Mouse (Mus musculus): ENCODE measurements around the gene Olfr1420. TPM values are rescaled to one million over a fixed set of nuclear protein-coding genes. Genes with fewer than 3 reads are reported as not detected.
"Not testable (repeated sequence)": the region's sequence is repeated elsewhere in the genome, so short reads cannot be mapped to it uniquely, and the experiment has no call there.

Olfr1420 gene
- polyA plus RNA-seq, 1 experiment from 2014 or later, result 0.06 TPM

GRCm38 (mm10) chr19:11928025-11928748 lies 41.8 kb downstream of the Olfr1420 start:
- ATAC-seq, result no peak
- no peak overlapping the region for H3K4me2 ChIP-seq (ENCODE audit: low read length)
- peaks cover 55% of the 10 kb centered on the region for H3K36me3 ChIP-seq (ENCODE audit: control insufficient read depth, insufficient read depth, low read length)
- H3K4me1 ChIP-seq (ENCODE audit: control insufficient read depth, insufficient read depth, low read length), result no peaks in the 10 kb centered on the region
- H3K9ac ChIP-seq (ENCODE audit: low read depth, low read length), result no peak overlapping the region
- H3K27ac ChIP-seq (ENCODE audit: low read length), result no peak overlapping the region
- no peaks in the 10 kb centered on the region for H3K27me3 ChIP-seq (ENCODE audit: control insufficient read depth, insufficient read depth, low read depth, low read length)
- WGBS, result 97% methylated on average over 4 of the region's 4 CpGs
- no peak overlapping the region for H3K4me3 ChIP-seq (ENCODE audit: low read depth, low read length)
- no peaks in the 10 kb centered on the region for H3K9me3 ChIP-seq (replicated peaks; ENCODE audit: control insufficient read depth, low read length, poor library complexity, severe bottlenecking)

- H3K27me3 ChIP-seq (ENCODE audit: control insufficient read depth, insufficient read depth, low read depth, low read length); H3K9me3 ChIP-seq (replicated peaks; ENCODE audit: control insufficient read depth, low read length, poor library complexity, severe bottlenecking); H3K4me3 ChIP-seq (ENCODE audit: low read depth, low read length); H3K4me1 ChIP-seq (ENCODE audit: control insufficient read depth, insufficient read depth, low read length); ATAC-seq; H3K27ac ChIP-seq (ENCODE audit: low read length); H3K4me2 ChIP-seq (ENCODE audit: low read length); H3K9ac ChIP-seq (ENCODE audit: low read depth, low read length): not testable (repeated sequence)
- WGBS, result 97% methylated on average over 8 of the region's 9 CpGs
- peaks cover 28% of the 10 kb centered on the region for H3K36me3 ChIP-seq (ENCODE audit: control insufficient read depth, insufficient read depth, low read length)
These were observed 60.1 kb downstream of the Olfr1420 start for GRCm38 (mm10) chr19:11946460-11946859.

Small RNA genes lying within 50 kb of the gene (microRNA-seq; reads per million reads assigned to microRNA genes)
- gene Mir6994, result 10.0 reads per million, percentile 31 among the genes with 10 or more reads in this experiment

Other genes starting within 250 kb of the Olfr1420 start
- gene Ms4a3, start 245.7 kb upstream of the Olfr1420 start, polyA plus RNA-seq (2015; fragmentation: Nextera tagmentation; extraction: Ambion mirVana), result not detected in 2 replicates
- not detected in 2 replicates for gene Oosp2, start 226.0 kb upstream of the Olfr1420 start, polyA plus RNA-seq (2015; fragmentation: Nextera tagmentation; extraction: Ambion mirVana)
- not detected in 2 replicates for gene Oosp1, start 195.4 kb upstream of the Olfr1420 start, polyA plus RNA-seq (2015; fragmentation: Nextera tagmentation; extraction: Ambion mirVana)
- not detected in 2 replicates for gene Oosp3, start 189.5 kb upstream of the Olfr1420 start, polyA plus RNA-seq (2015; fragmentation: Nextera tagmentation; extraction: Ambion mirVana)
- gene Gif, start 139.0 kb upstream of the Olfr1420 start, polyA plus RNA-seq (2015; fragmentation: Nextera tagmentation; extraction: Ambion mirVana), result not detected in 2 replicates
- gene Mrpl16, start 116.2 kb upstream of the Olfr1420 start, polyA plus RNA-seq (2015; fragmentation: Nextera tagmentation; extraction: Ambion mirVana), result 45.7 and 46.3 TPM in 2 replicates
- 35.9 and 40.2 TPM in 2 replicates for gene Stx3, start 67.2 kb upstream of the Olfr1420 start, polyA plus RNA-seq (2015; fragmentation: Nextera tagmentation; extraction: Ambion mirVana)
- 0.21 and 0.38 TPM in 2 replicates for gene Olfr1417, start 47.3 kb upstream of the Olfr1420 start, polyA plus RNA-seq (2015; fragmentation: Nextera tagmentation; extraction: Ambion mirVana)
- gene Olfr1418, start 25.5 kb upstream of the Olfr1420 start, polyA plus RNA-seq (2015; fragmentation: Nextera tagmentation; extraction: Ambion mirVana), result not detected in 2 replicates
- gene Olfr1419, start 11.5 kb upstream of the Olfr1420 start, polyA plus RNA-seq (2015; fragmentation: Nextera tagmentation; extraction: Ambion mirVana), result not detected in 2 replicates
- gene Patl1, start 25.8 kb downstream of the Olfr1420 start, polyA plus RNA-seq (2015; fragmentation: Nextera tagmentation; extraction: Ambion mirVana), result 15.8 and 18.5 TPM in 2 replicates
- gene Osbp, start 79.4 kb downstream of the Olfr1420 start, polyA plus RNA-seq (2015; fragmentation: Nextera tagmentation; extraction: Ambion mirVana), result 3.3 and 3.6 TPM in 2 replicates
- gene Olfr1423, start 154.8 kb downstream of the Olfr1420 start, polyA plus RNA-seq (2015; fragmentation: Nextera tagmentation; extraction: Ambion mirVana), result not detected in 2 replicates
- gene Olfr1424, start 176.1 kb downstream of the Olfr1420 start, polyA plus RNA-seq (2015; fragmentation: Nextera tagmentation; extraction: Ambion mirVana), result not detected in 2 replicates
- not detected in 2 replicates for gene Olfr1425, start 191.2 kb downstream of the Olfr1420 start, polyA plus RNA-seq (2015; fragmentation: Nextera tagmentation; extraction: Ambion mirVana)
- gene Olfr1426, start 205.4 kb downstream of the Olfr1420 start, polyA plus RNA-seq (2015; fragmentation: Nextera tagmentation; extraction: Ambion mirVana), result not detected in 2 replicates
- gene Olfr1427, start 216.8 kb downstream of the Olfr1420 start, polyA plus RNA-seq (2015; fragmentation: Nextera tagmentation; extraction: Ambion mirVana), result not detected in 2 replicates
- not detected in 2 replicates for gene Olfr1428, start 229.3 kb downstream of the Olfr1420 start, polyA plus RNA-seq (2015; fragmentation: Nextera tagmentation; extraction: Ambion mirVana)
- gene Olfr76, start 236.6 kb downstream of the Olfr1420 start, polyA plus RNA-seq (2015; fragmentation: Nextera tagmentation; extraction: Ambion mirVana), result not detected in 2 replicates

Data from midbrain, embryonic 16.5 days (tissue).